ENCODE assay signal across 27 mouse cellular contexts in genomic region chr15:21836110-21836509, GRCm38 (mm10).
DNase-seq lines count a peak whose midpoint lies in the region; TF ChIP-seq lines count a peak whose summit lies in the region.
"Had no signal": no experiment of that assay in that cellular context is flagged by ENCODE, and none has a peak within 500 bp of the region (broad histone marks: within the 10 kb centered on the region; RNA-seq: fewer than 3 reads in every experiment).

No protein-coding gene starts in this region.

- WGBS in heart, adult 2 months, result 73% methylated on average over 5 of the region's 5 CpGs

- no peak for TF ChIP-seq POLR2A in heart, adult 2 months (IDR thresholded peaks at IDR 0.05; ENCODE audit: insufficient read depth, low read depth, low read length)

- no peaks in the 10 kb centered on the region for H3K27me3 ChIP-seq in heart, adult 2 months (ENCODE audit: control insufficient read depth, insufficient read depth, low read length)
- H3K27me3 ChIP-seq: CH12.LX; heart, embryonic 13.5 days; hindbrain, embryonic 12.5 days; kidney, embryonic 15.5 days; liver, embryonic 13.5 days; neural tube, embryonic 15.5 days; Patski had no signal

- TF ChIP-seq CTCF in heart, adult 2 months (IDR thresholded peaks at IDR 0.05), result no peak

- intact Hi-C loops in heart, adult 2 months (cut with DNase I), result no loop called here
- intact Hi-C loops in left cerebral cortex, postnatal 14 days (cut with DNase I), result no loop called here

- H3K79me2 ChIP-seq in heart, adult 2 months (replicated peaks; ENCODE audit: control insufficient read depth, insufficient read depth, low read length), result no peaks in the 10 kb centered on the region

- DNase-seq in heart, adult 11 months, result peak; percentile 87
- no peak for DNase-seq in heart, adult 2 months
- DNase-seq in left cerebral cortex, adult 18-20 months (ENCODE audit: low spot score in 2 of 2), result peak; percentile 13 to 31
- DNase-seq in left cerebral cortex, postnatal 14 days (ENCODE audit: low spot score in 2 of 2), result no peak
- peak; percentile 7 for DNase-seq in right cerebral cortex, postnatal 25 days
- no peak for DNase-seq in right cerebral cortex, postnatal 4 days
- DNase-seq in ovary, postnatal 10 days (ENCODE audit: low spot score), result no peak
- DNase-seq: adrenal gland, postnatal 36 days; B cell, adult 2 months; cerebellum, adult 11 months; gastrocnemius, postnatal 10 days; heart, postnatal 14 days; kidney, adult 11 months; kidney, postnatal 36 days; liver, embryonic 13.5 days; lung, adult 2 months; lung, postnatal 14 days; spleen, adult 18-20 months; thymus, postnatal 14 days had no signal

- H3K9ac ChIP-seq in heart, adult 2 months (ENCODE audit: low read depth, low read length), result no peak overlapping the region
- H3K9ac ChIP-seq: heart, embryonic 13.5 days; hindbrain, embryonic 12.5 days; kidney, embryonic 15.5 days; liver, embryonic 13.5 days; neural tube, embryonic 15.5 days had no signal

- no peaks in the 10 kb centered on the region for H3K36me3 ChIP-seq in heart, adult 2 months (ENCODE audit: control insufficient read depth, insufficient read depth, low read length)
- H3K36me3 ChIP-seq: forebrain, embryonic 10.5 days; G1E; heart, embryonic 13.5 days; hindbrain, embryonic 12.5 days; kidney, embryonic 15.5 days; liver, embryonic 13.5 days; neural tube, embryonic 15.5 days had no signal

- TF ChIP-seq EP300 in heart, adult 2 months (IDR thresholded peaks at IDR 0.05; ENCODE audit: insufficient read depth, low read depth, low read length), result no peak

- H3K27ac ChIP-seq in heart, adult 2 months, result no peak overlapping the region
- H3K27ac ChIP-seq: forebrain, embryonic 10.5 days; heart, embryonic 13.5 days; hindbrain, embryonic 12.5 days; kidney, embryonic 15.5 days; liver, embryonic 13.5 days; neural tube, embryonic 15.5 days had no signal

- no peak overlapping the region for H3K4me3 ChIP-seq in heart, adult 2 months
- H3K4me3 ChIP-seq: forebrain, embryonic 10.5 days; heart, embryonic 13.5 days; hindbrain, embryonic 12.5 days; kidney, embryonic 15.5 days; liver, embryonic 13.5 days; neural tube, embryonic 15.5 days had no signal

- no peaks in the 10 kb centered on the region for H3K4me1 ChIP-seq in heart, adult 2 months (ENCODE audit: control insufficient read depth, insufficient read depth, low read length)
- H3K4me1 ChIP-seq: forebrain, embryonic 10.5 days; heart, embryonic 13.5 days; hindbrain, embryonic 12.5 days; kidney, embryonic 15.5 days; liver, embryonic 13.5 days; neural tube, embryonic 15.5 days had no signal

Comparison
In these comparisons a context has a peak if more than half of its experiments do, and no peak if none do; other contexts are left out.
1. DNase-seq: peak in heart, adult 11 months (single experiment), left cerebral cortex, adult 18-20 months (2 of 2) and right cerebral cortex, postnatal 25 days (single experiment); none in heart, adult 2 months (0 of 2), left cerebral cortex, postnatal 14 days (0 of 2), right cerebral cortex, postnatal 4 days (single experiment) and ovary, postnatal 10 days (single experiment).